Mouse (Mus musculus): Measurements from ENCODE around the gene Isy1. TPM values are rescaled to one million over a fixed set of nuclear protein-coding genes. Genes with fewer than 3 reads are reported as not detected.

The Isy1 gene
- total and polyA plus RNA-seq, 3 experiments: 43.8 to 140 (median 77.4) TPM

DNA sequence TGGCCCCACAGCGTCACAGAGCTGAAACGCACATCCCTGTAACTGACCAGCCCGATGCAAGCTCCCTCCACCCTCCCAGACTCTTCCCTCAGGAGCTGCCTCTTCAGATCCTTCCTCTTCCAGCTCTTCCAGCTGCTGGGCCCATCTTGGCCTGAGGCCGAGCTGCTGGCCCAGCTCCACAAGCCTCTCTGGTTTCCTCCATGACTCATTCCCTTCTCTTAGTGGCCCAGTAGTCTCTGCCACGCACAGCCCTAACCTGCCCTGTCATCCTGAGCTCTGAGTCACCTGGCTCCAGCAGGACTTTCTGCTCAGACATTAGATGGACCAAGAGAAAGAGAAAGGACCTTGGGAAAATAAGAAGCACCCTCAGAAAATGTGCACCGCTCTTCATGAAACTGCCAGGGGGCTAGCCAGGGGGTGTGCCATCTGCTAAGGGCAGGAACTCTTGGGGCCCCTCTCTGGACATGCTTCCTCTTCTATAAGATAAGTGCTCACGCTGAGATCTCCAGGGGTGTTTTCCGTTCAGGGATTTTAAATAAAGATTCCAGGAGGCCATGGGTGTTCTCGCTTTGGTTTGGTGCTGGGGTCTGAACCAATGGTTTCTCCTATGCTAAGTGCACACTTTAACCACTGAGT is 30.4 kb upstream of the Isy1 start:
- no peak for DNase-seq (ENCODE audit: extremely low read depth)
- Histone ChIP-seq H3K27me3 (replicated peaks) (no peaks in the 10 kb centered on the region), H3K36me3 (replicated peaks in 1 of 2; ENCODE audit: control insufficient read depth in 1 of 2, insufficient read depth in 1 of 2, low read length in 1 of 2) (no peaks in the 10 kb centered on the region), H3K9ac (ENCODE audit: insufficient read depth, low read depth) (no peak overlapping the region), H3K27ac (ENCODE audit: insufficient read depth, low read depth) (no peak overlapping the region), H3K79me2 (replicated peaks; ENCODE audit: control insufficient read depth, extremely low read depth, insufficient read depth, poor library complexity, severe bottlenecking) (no peaks in the 10 kb centered on the region), H3K9me3 (replicated peaks; ENCODE audit: low read length) (peaks cover under 1% of the 10 kb centered on the region), H3K4me2 (ENCODE audit: insufficient read depth, low read depth, poor library complexity, severe bottlenecking) (no peak overlapping the region), H3K4me3 (replicated peaks in 1 of 3; ENCODE audit: low read depth in 2 of 3, low read length in 2 of 3, poor library complexity in 1 of 3) (no peak overlapping the region), H3K4me1 (ENCODE audit: control insufficient read depth in 1 of 2, insufficient read depth in 2 of 2) (peaks cover 0 to 6% of the 10 kb centered on the region in 2 experiments; a peak in 2 of 4 replicates)
- TF ChIP-seq E2F4 (IDR thresholded peaks at IDR 0.05; ENCODE audit: insufficient replicate concordance, low read depth, low read length) (no peak), MXI1 (IDR thresholded peaks at IDR 0.05; ENCODE audit: low read depth, low read length) (no peak), PAX5 (IDR thresholded peaks at IDR 0.05; ENCODE audit: low read length) (no peak)
- in situ Hi-C loops (cut with MboI; ENCODE audit: low pct_ligation_motif_present, low pct_unique_long_range_greater_than_20kb, low sequenced_read_pairs): no loop called here
- dilution Hi-C loops (cut with MboI; ENCODE audit: extremely low pct_ligation_motif_present, extremely low pct_unique_long_range_greater_than_20kb, low sequenced_read_pairs): no loop called here

DNA sequence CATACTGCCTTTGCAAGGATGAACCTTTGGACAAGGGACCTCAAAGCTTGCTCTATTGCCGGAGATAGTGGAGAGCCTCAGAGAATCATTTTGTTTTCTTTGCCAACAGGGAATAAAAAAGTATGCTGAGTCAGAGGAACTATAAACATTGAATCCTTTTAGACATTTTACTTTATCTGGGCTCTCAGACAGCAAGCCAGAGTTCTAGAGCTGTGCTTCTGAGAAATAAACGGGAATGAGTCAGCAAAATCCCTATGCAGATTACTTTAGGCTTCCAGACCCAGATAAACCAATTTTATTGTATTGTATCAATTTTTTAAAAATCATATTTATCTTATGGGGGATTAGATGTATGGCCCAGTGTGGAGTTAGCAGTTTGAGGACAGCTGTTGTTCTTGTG is 28.7 kb upstream of the Isy1 start:
- H3K27me3 ChIP-seq (replicated peaks): no peaks in the 10 kb centered on the region
- H3K79me2 ChIP-seq (replicated peaks; ENCODE audit: control insufficient read depth, extremely low read depth, insufficient read depth, poor library complexity, severe bottlenecking): no peaks in the 10 kb centered on the region
- TF ChIP-seq MAX (IDR thresholded peaks at IDR 0.05; ENCODE audit: low read length) (no peak), MAFK (IDR thresholded peaks at IDR 0.05; ENCODE audit: insufficient replicate concordance, low read length) (peak; percentile 30; the same call in 1 of the 2 replicates), CTCF (conservative IDR thresholded peaks at IDR 0.05 in 1 of 2, IDR thresholded peaks at IDR 0.05 in 1 of 2; ENCODE audit: low read depth in 2 of 2, low read length in 2 of 2) (no peak)
- dilution Hi-C loops (cut with MboI; ENCODE audit: extremely low pct_ligation_motif_present, extremely low pct_unique_long_range_greater_than_20kb, low sequenced_read_pairs) (no loop called here), in situ Hi-C loops (cut with MboI; ENCODE audit: low pct_ligation_motif_present, low pct_unique_long_range_greater_than_20kb, low sequenced_read_pairs) (no loop called here)
- H3K27ac ChIP-seq (ENCODE audit: insufficient read depth, low read depth): no peak overlapping the region
- H3K4me1 ChIP-seq (ENCODE audit: control insufficient read depth in 1 of 2, insufficient read depth in 2 of 2): peaks cover 0 to 6% of the 10 kb centered on the region in 2 experiments; a peak in 2 of 4 replicates
- no peaks in the 10 kb centered on the region for H3K36me3 ChIP-seq (replicated peaks in 1 of 2; ENCODE audit: control insufficient read depth in 1 of 2, insufficient read depth in 1 of 2, low read length in 1 of 2)
- H3K4me3 ChIP-seq (replicated peaks in 1 of 3; ENCODE audit: low read depth in 2 of 3, low read length in 2 of 3, poor library complexity in 1 of 3): no peak overlapping the region
- H3K9me3 ChIP-seq (replicated peaks; ENCODE audit: low read length): no peaks in the 10 kb centered on the region
- no peak overlapping the region for H3K9ac ChIP-seq (ENCODE audit: insufficient read depth, low read depth)
- H3K4me2 ChIP-seq (ENCODE audit: insufficient read depth, low read depth, poor library complexity, severe bottlenecking): no peak overlapping the region
- no peak for DNase-seq (ENCODE audit: extremely low read depth)

GRCm38 (mm10) chr6:87866211-87866610 is 27.6 kb upstream of the Isy1 start:
- Histone ChIP-seq H3K4me1 (ENCODE audit: control insufficient read depth in 1 of 2, insufficient read depth in 2 of 2) (peaks cover 0 to 6% of the 10 kb centered on the region in 2 experiments; a peak in 2 of 4 replicates), H3K4me3 (replicated peaks in 1 of 3; ENCODE audit: low read depth in 2 of 3, low read length in 2 of 3, poor library complexity in 1 of 3) (no peak overlapping the region), H3K9me3 (replicated peaks; ENCODE audit: low read length) (no peaks in the 10 kb centered on the region), H3K9ac (ENCODE audit: insufficient read depth, low read depth) (no peak overlapping the region), H3K36me3 (replicated peaks in 1 of 2; ENCODE audit: control insufficient read depth in 1 of 2, insufficient read depth in 1 of 2, low read length in 1 of 2) (no peaks in the 10 kb centered on the region), H3K4me2 (ENCODE audit: insufficient read depth, low read depth, poor library complexity, severe bottlenecking) (no peak overlapping the region), H3K27me3 (replicated peaks) (no peaks in the 10 kb centered on the region), H3K79me2 (replicated peaks; ENCODE audit: control insufficient read depth, extremely low read depth, insufficient read depth, poor library complexity, severe bottlenecking) (no peaks in the 10 kb centered on the region), H3K27ac (ENCODE audit: insufficient read depth, low read depth) (no peak overlapping the region)
- TF ChIP-seq POLR2AphosphoS2 (IDR thresholded peaks at IDR 0.05; ENCODE audit: low read depth, low read length) (no peak), IRF4 (IDR thresholded peaks at IDR 0.05; ENCODE audit: low read depth, low read length) (no peak), ETS1 (conservative IDR thresholded peaks at IDR 0.05; ENCODE audit: low read depth, low read length) (no peak), MYC (IDR thresholded peaks at IDR 0.05; ENCODE audit: low read depth, low read length) (no peak), CTCF (conservative IDR thresholded peaks at IDR 0.05 in 1 of 2, IDR thresholded peaks at IDR 0.05 in 1 of 2; ENCODE audit: low read depth in 2 of 2, low read length in 2 of 2) (no peak), POLR2A (IDR thresholded peaks at IDR 0.05; ENCODE audit: low read depth, low read length) (no peak), JUN (IDR thresholded peaks at IDR 0.05; ENCODE audit: insufficient read depth, low read depth, low read length) (no peak), CHD2 (IDR thresholded peaks at IDR 0.05; ENCODE audit: low read length) (no peak), RCOR1 (conservative IDR thresholded peaks at IDR 0.05; ENCODE audit: low read depth, low read length) (no peak), NELFE (IDR thresholded peaks at IDR 0.05; ENCODE audit: low read depth, low read length) (no peak), JUND (conservative IDR thresholded peaks at IDR 0.05; ENCODE audit: low read depth, low read length) (no peak), BHLHE40 (IDR thresholded peaks at IDR 0.05; ENCODE audit: low read depth, low read length) (no peak), MEF2A (IDR thresholded peaks at IDR 0.05; ENCODE audit: borderline replicate concordance, low read depth, low read length) (no peak), UBTF (IDR thresholded peaks at IDR 0.05; ENCODE audit: low read depth, low read length) (no peak), GABPA (IDR thresholded peaks at IDR 0.05; ENCODE audit: insufficient replicate concordance, low read depth, low read length) (no peak), TCF12 (IDR thresholded peaks at IDR 0.05; ENCODE audit: low read depth, low read length) (no peak), MAX (IDR thresholded peaks at IDR 0.05; ENCODE audit: low read length) (no peak)
- DNase-seq (ENCODE audit: extremely low read depth): no peak
- in situ Hi-C loops (cut with MboI; ENCODE audit: low pct_ligation_motif_present, low pct_unique_long_range_greater_than_20kb, low sequenced_read_pairs): no loop called here
- dilution Hi-C loops (cut with MboI; ENCODE audit: extremely low pct_ligation_motif_present, extremely low pct_unique_long_range_greater_than_20kb, low sequenced_read_pairs): no loop called here

All from CH12.LX (cell line).